Mouse (Mus musculus) hindlimb bud, embryonic 11.5 days (tissue): ENCODE results near the gene Zdhhc1.

Experiments
- DNase-seq: peaks from one replicate; pipeline ENCODE4 v3.0.0-alpha.2; 2012; ENCODE audit warnings: low read depth, low spot score; ENCODE audit errors: extremely low spot score

The Zdhhc1 gene

GRCm38 (mm10) chr8:105426878-105427277 is 69.8 kb downstream of the Zdhhc1 start:
- no peak for DNase-seq
